In the genomic region with DNA sequence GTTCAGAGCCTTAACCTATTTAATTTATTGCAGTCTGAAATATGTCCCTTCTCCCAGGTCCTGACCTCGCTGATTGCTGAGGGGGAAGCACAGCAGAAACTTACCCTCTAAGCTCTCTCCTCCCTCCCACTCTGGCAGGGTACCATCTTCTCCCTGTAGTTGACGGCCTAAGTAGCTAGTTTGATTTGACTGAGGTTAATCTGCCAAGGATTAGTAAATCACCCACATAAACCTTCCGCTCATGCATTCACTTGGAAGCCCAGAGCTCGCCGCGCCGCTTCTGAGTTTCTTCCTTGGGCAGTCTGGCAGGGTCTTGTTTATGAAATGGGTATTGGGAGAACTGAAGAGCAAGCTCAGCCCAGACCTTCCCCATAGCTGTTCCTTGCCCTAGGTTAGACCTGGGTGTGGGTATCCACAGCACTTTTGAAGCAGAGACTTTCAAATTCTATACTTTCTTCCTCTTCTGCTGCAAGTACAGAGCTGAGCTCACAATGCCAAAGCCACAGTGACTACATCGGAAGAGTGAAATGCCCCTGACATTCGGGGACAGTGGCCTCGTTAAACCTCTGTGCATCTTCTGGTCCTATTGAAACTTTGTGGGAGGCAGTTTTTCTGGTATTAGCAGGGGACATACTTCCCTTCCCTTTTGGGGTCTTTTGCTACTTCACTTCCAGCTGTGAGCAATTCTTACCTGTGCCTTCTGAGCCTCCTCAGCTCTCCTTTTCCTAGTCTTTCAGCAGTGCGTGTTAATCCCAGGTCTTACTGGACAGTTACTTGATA, we compare ENCODE assay signal across 20 mouse cellular contexts. TPM values are rescaled to one million over a fixed set of nuclear protein-coding genes. Genes with fewer than 3 reads are reported as not detected.
DNase-seq lines count a peak whose midpoint lies in the region; ATAC-seq lines count a peak whose summit lies in the region.
"Had no signal": no experiment of that assay in that cellular context is flagged by ENCODE, and none has a peak within 500 bp of the region (broad histone marks: within the 10 kb centered on the region; RNA-seq: fewer than 3 reads in every experiment).

No protein-coding gene starts in this region.

- H3K27me3 ChIP-seq in kidney, embryonic 16.5 days (ENCODE audit: insufficient read depth, low read length), result peaks cover 37% of the 10 kb centered on the region

- H3K9me3 ChIP-seq in kidney, embryonic 16.5 days (ENCODE audit: low read length), result no peaks in the 10 kb centered on the region
- H3K9me3 ChIP-seq: hindbrain, embryonic 15.5 days had no signal

- H3K4me1 ChIP-seq in kidney, embryonic 16.5 days (ENCODE audit: insufficient read depth, low read length), result peaks cover 71% of the 10 kb centered on the region

- no peaks in the 10 kb centered on the region for H3K36me3 ChIP-seq in kidney, embryonic 16.5 days (ENCODE audit: insufficient read depth, low read length)
- H3K36me3 ChIP-seq: hindbrain, embryonic 15.5 days had no signal

- H3K4me3 ChIP-seq in kidney, embryonic 16.5 days (ENCODE audit: low read length), result no peak overlapping the region
- H3K4me3 ChIP-seq: hindbrain, embryonic 15.5 days; myocyte had no signal

- intact Hi-C loops in left cerebral cortex, postnatal 4 days (cut with DNase I), result no loop called here

- H3K27ac ChIP-seq in kidney, embryonic 16.5 days (ENCODE audit: low read length), result peak overlapping the region; percentile 71
- H3K27ac ChIP-seq: hindbrain, embryonic 15.5 days had no signal

- H3K4me2 ChIP-seq in kidney, embryonic 16.5 days (replicated peaks; ENCODE audit: low read depth, low read length), result peak overlapping the region; percentile 9; the same call in 1 of the 2 replicates
- H3K4me2 ChIP-seq: hindbrain, embryonic 15.5 days had no signal

- DNase-seq in embryo, embryonic 10.5 days (ENCODE audit: low spot score), result peak; percentile 54
- DNase-seq in embryo, embryonic 11 days, result no peak
- DNase-seq in kidney, postnatal 36 days, result no peak
- DNase-seq in thymus, postnatal 14 days, result peak; percentile 34
- DNase-seq in thymus, postnatal 10 days (ENCODE audit: low spot score in 2 of 2), result no peak
- peak; percentile 38 for DNase-seq in thymus, postnatal 4 days
- DNase-seq in left cerebral cortex, postnatal 4 days, result no peak
- DNase-seq: adrenal gland, postnatal 25 days; B cell, adult 2 months; liver; lung, adult 2 months had no signal

- no peak for ATAC-seq in kidney, embryonic 16.5 days (ENCODE audit: low FRiP score, low TSS enrichment)

- 16% methylated on average over 11 of the region's 11 CpGs for WGBS in kidney, embryonic 16.5 days

- 0 out of 2 replicates have a peak overlapping the region, but pooled peaks have one; percentile 18 for H3K9ac ChIP-seq in kidney, embryonic 16.5 days (replicated peaks; ENCODE audit: low read length)
- H3K9ac ChIP-seq: hindbrain, embryonic 15.5 days had no signal

RNA-seq across cellular contexts. Expression of gene Wnt8b, which starts 20.0 kb away (rescaled TPM):
- polyA plus RNA-seq in kidney, embryonic 16.5 days (2015; fragmentation: Nextera tagmentation; extraction: Ambion mirVana), result 2.6 and 2.8 TPM in 2 replicates
- total RNA-seq in left cerebral cortex, postnatal 4 days (2021), result under 1 TPM in 1 of 2 experiments, not detected in 1; 0.14 TPM
- total RNA-seq: common myeloid progenitor, adult 5-6 weeks; granulocyte monocyte progenitor cell, adult 5-6 weeks; layer of hippocampus, adult 18-20 months had no signal
- polyA plus RNA-seq: heart, embryonic 14.5 days; lung, adult 2 months; myocyte; stomach, embryonic 16.5 days had no signal

RNA-seq across cellular contexts. Expression of gene Sec31b, which starts 32.4 kb away (rescaled TPM):
- polyA plus RNA-seq in kidney, embryonic 16.5 days (2015; fragmentation: Nextera tagmentation; extraction: Ambion mirVana), result 1.3 and 1.9 TPM in 2 replicates
- total RNA-seq in left cerebral cortex, postnatal 4 days (2021), result under 1 TPM in 1 of 2 experiments, not detected in 1; 0.28 TPM

RNA-seq across cellular contexts. Expression of gene Gm20538, which starts 39.4 kb away (rescaled TPM):
- 1.2 TPM in 1 of 2 replicates, not detected in the other for polyA plus RNA-seq in kidney, embryonic 16.5 days (2015; fragmentation: Nextera tagmentation; extraction: Ambion mirVana)
- total RNA-seq in left cerebral cortex, postnatal 4 days (2021), result not detected
- total RNA-seq: adrenal gland, postnatal 25 days; common myeloid progenitor, adult 5-6 weeks; granulocyte monocyte progenitor cell, adult 5-6 weeks; layer of hippocampus, adult 18-20 months; left cerebral cortex, adult 18-20 months had no signal
- polyA plus RNA-seq: heart, embryonic 14.5 days; hindbrain, embryonic 15.5 days; lung, adult 2 months; myocyte had no signal

RNA-seq across cellular contexts. Expression of gene Ndufb8, which starts 42.0 kb away (rescaled TPM):
- 632 and 676 TPM in 2 replicates for polyA plus RNA-seq in kidney, embryonic 16.5 days (2015; fragmentation: Nextera tagmentation; extraction: Ambion mirVana)
- total RNA-seq in left cerebral cortex, postnatal 4 days (2021), result 100 to 1,000 TPM; 294 to 322 TPM

RNA-seq across cellular contexts. Expression of gene Hif1an, which starts 49.4 kb away (rescaled TPM):
- polyA plus RNA-seq in kidney, embryonic 16.5 days (2015; fragmentation: Nextera tagmentation; extraction: Ambion mirVana), result 32.8 and 34.2 TPM in 2 replicates
- 10 to 100 TPM; 33.3 to 37.9 TPM for total RNA-seq in left cerebral cortex, postnatal 4 days (2021)

Comparison
In these comparisons a context has a peak if more than half of its experiments do, and no peak if none do; other contexts are left out.
1. DNase-seq: peak in embryo, embryonic 10.5 days (single experiment), thymus, postnatal 14 days (single experiment) and thymus, postnatal 4 days (single experiment); none in embryo, embryonic 11 days (single experiment), kidney, postnatal 36 days (0 of 2), thymus, postnatal 10 days (0 of 2) and left cerebral cortex, postnatal 4 days (single experiment).